Mouse (Mus musculus) embryonic fibroblast, embryonic 13.5 days (primary cell): Measurements from ENCODE around the gene Aplp2.

Source experiments
- CTCF ChIP-seq: IDR thresholded peaks from 2 replicates; pipeline ENCODE4 v1.5.1; 2011; ENCODE audit warnings: mild to moderate bottlenecking, control low read depth, low read length, moderate library complexity, borderline replicate concordance; ENCODE audit not compliant: insufficient read depth
- POLR2A ChIP-seq: IDR thresholded peaks from 2 replicates; pipeline ENCODE4 v1.6.1; 2011; ENCODE audit warnings: low read depth, mild to moderate bottlenecking, control low read depth, low read length, moderate library complexity

DNA sequence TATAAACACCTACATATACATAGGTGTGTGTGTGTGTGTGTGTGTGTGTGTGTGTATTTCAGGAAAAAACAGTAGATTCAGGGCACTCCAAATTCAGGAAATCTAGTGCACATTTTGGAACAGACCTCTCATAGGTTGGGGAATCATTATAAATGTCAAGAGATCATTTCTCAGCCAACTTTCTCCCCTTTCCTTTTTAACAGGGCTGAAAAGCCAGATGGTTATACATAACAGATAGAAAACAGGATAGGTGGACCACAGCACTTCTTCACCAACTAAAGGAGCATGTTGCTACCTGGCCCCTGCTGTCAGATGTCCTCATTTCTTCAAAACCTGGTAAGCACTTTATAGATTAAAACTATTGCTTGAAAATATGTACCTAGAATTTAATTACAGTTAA lies 14.9 kb downstream of the Aplp2 start:
- TF ChIP-seq POLR2A (no peak), CTCF (no peak)
